Mouse (Mus musculus): Measurements from ENCODE around the gene Gpr83.

Gpr83 gene

DNA sequence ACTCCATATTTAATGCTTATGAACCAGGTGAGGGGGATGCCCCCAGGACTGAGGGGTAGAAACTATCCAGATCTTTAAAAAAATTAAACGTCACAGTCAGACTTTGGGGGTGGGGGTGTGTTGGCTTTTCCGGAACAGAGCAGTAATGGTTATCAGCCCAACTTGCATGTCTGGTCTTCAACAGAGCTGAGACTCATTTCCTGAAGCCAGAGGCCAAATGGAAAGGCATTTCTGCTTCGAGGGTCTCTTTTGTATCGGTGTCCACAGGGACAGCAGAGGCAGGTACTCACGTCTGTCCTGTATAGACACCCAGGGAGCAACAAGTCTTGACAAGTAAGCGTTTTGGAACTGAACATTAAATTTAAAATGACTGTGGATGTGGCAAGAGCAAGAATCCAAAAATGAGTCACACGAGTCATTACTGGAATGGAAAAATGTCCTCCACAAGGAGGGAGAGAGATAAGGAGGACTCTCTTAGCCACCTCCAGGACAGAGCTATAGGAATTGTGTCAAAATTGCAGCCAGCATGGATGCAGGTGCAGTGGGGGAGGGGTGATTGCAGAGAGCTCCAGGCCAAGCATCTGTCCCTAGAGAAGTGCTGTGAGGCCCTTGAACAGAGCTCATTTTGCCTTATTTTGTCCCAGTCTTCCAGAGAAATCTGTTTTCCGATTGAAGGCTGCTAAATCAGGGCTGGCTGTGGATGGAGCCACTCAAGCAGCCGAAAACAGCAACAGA lies 44.9 kb downstream of the Gpr83 start:
- DNase-seq, result no peak

DNA sequence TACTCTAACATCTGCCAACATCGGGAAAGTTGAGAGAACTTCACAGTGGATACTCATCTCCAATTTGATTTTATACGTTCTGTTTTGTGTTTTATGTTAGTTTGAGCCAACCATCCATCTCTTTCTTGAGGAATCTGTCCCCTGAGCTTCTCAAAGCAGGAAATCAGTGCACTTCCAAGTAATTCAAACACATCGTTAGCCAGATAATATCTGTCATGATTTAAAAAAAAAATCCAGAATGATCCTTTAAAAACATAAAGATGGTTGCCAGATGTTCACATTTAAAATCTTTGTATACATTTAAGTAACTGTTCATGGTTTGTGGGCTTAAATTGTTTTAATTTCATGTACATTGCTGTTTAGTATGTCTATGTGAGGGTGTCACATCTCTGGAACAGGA lies 45.9 kb downstream of the Gpr83 start:
- DNase-seq, result no peak

DNA sequence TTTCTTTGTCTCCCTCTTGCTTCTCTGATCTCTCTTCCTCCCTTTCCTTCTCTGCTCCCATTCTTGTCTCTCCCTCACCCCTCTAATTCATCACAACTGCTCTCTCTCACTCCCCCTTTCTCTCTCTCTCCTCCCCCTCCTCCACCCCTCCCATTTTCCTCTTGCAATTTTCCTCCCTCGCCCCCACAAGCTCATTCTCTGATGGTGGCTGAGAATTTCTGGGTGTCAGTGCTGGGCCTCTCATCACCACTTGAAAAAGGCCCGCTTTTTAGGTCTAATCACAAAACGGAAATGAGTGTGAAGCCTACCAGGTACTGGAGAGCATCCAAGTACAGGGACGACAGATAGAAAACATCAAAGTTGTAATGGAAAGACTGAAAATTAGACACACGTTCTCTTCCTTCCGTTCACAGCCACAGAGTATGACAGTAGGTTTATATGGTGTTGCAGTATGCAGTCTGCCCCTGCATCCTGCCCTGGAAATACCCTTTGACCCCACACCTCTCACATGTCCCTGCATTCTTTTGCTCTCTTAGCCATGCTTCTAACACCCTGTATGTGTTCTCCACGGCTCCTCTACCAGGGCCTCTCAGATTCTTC lies 47.9 kb downstream of the Gpr83 start:
- DNase-seq, result no peak

DNA sequence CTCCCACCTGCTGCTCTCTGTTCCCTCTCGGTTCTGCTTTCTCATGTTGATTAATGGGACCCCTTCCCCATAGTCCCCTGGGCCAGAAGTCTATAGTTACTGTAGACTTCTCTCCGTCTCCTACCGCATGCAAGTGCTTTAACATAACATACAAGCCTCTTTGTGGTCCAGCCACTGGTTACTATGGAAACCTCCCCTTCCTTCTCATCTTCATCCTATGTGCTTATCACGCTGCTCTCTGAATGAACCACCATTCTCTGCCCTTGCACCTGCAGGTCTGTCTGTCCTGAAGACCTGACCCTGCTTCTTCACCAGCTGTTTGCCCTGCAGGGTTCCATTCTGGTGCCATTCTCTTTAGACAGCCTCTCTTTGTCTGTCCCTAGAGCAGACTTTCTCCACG lies 50.0 kb downstream of the Gpr83 start:
- DNase-seq, result no peak

DNA sequence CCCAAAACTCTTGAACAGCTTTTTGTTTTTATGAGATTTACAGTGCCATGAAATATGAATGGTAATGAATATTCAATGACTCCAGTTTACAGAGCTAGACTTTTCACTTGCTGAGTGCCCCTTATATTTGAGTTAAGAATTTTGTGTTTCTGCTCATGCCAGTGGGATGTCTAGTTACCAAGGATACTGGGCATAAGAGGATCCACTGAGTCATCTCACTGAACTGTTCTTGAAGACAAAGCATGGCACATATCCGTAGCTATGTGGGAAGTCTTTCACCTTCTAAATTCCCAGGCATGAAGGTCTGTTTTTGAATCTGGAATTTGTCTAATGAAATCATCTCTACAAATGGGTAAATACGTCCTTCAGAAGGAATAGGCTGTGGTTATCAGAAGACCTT lies 52.0 kb downstream of the Gpr83 start:
- no peak for DNase-seq

DNA sequence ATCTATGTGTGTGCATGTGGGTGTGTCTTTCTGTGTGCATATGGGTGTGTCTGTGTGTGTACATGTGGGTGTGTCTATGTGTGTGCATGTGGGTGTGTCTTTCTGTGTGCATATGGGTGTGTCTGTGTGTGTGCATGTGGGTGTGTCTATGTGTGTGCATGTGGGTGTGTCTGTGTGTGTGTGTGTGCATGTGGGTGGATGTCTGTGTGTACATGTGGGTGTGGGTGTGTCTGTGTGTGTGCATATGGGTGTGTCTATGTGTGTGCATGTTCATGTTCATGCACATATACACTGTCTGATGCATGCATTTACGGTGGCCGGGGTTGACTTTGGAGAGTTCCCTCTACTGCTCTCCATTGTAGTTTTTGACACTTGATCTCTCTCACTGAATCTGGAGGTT lies 57.7 kb downstream of the Gpr83 start:
- DNase-seq, result no peak

DNA sequence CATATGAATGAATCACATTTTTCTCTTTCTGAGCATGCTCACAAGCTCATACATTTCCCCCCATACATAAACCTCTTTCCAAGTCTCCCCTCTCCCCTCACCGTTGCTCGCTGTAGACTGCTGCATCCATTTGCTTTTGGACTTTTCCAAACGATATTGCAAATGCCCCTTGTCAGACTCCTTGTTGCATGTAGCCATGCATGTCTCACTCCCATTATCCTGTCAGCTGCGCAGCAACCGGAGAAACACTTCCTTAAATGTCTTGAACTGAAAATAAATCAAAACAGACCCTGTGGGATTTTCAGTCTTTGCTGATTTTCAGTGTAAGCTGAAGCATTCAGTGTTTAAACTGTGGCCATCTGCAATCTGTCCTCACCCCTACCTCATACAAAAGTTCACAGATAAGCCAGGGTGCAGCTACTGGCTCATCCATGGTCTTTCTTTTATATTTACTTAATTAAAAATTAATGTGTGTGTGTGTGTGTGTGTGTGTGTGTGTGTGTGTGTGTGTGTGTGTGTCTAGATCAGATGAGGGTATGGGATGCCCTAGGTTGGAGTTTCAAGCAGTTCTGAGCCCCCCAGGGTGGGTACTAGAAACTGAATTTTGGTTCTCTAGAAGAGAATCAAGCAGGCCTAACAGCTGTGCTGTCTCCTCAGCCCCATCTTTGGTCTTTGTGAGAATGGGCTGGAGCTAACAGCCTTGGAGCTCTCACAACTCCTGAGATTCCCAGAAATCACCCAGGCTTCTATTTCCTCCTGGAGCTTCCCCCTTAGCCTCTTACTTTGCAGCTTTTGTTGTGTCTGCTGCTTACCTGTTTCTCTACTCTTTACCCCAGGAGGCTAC lies 59.0 kb downstream of the Gpr83 start:
- DNase-seq, result no peak

Measured in kidney, postnatal 25 days (tissue).